Mouse (Mus musculus): ENCODE measurements at regions not wholly inside any gene's neighbourhood (a gene's known extent, or its start where the extent isn't known, plus 50 kb on each side); places are given as distances from the start of the nearest gene placed in this dataset.

DNA sequence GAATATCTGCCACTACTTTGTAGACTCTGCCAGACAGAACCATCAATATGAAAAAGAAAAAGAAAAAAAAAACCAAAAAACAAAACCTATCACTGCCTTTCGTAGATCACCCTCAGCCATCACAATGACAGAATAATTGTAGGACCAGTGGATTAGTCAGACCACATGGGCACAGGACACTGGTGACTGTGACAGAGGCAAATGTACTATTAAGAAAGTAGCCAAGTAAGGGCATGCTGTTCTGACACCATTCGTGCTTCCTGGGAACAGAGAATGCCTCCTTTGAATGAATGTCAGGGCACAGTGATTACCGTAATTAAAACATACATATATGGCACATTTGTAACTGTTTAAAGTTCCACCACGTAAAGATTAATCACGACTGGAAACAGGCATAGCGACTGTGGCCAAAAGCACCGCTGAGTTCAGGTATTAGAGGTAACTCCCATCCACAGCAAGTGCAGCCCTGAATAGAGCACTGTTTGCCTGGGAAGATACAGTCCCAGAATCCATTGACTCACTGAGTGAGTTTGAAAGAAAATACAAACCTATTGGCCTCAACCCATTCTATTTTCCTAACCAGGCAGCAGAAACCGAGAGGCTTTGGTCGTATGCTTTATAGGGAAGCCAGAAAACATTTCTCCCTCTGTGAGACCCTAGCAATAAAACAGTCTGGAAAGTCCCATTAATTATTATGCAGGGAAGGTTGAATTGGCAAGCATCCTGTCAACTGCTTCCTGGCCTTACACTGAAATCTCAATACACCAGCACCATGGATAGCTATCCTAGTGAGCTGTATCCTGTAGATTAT, 312.2 kb upstream of the Itga1 start:
- 62% methylated on average over 9 of the region's 9 CpGs for WGBS
- H3K9me3 ChIP-seq, result no peaks in the 10 kb centered on the region
- no peaks in the 10 kb centered on the region for H3K36me3 ChIP-seq
- no peak overlapping the region for H3K4me3 ChIP-seq (replicated peaks)
- no peak overlapping the region for H3K4me2 ChIP-seq (replicated peaks)
- no peaks in the 10 kb centered on the region; the same call in 1 of the 2 replicates for H3K4me1 ChIP-seq (replicated peaks)
- ATAC-seq, result 0 out of 2 replicates have a peak, but pooled peaks have one; percentile 43
- no peak overlapping the region for H3K27ac ChIP-seq
- H3K27me3 ChIP-seq, result peaks cover 16% of the 10 kb centered on the region; the same call in 1 of the 2 replicates
- no peak overlapping the region for H3K9ac ChIP-seq (replicated peaks)

DNA sequence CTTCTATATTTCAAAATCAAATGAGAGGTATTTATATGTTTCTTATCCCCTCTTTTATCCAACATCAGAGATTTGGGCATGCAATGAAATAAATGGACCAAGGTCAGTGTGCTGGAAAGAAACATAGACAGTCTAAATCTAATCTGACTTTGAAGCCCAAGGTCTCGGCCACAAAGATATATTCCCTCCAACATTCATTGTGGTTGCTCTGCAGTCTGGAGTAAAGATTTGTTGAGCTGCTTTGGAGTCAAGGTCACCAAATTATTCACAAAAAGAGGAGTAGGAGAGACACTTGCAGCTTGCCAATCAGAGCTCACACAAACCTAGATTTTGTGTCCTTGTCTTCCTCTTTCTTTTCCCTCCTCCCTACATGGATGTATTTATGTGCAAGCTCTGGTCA, 304.2 kb upstream of the Itga1 start:
- no peak for ATAC-seq
- Histone ChIP-seq H3K9me3 (no peaks in the 10 kb centered on the region), H3K4me1 (replicated peaks) (peaks cover 1% of the 10 kb centered on the region; the same call in 1 of the 2 replicates), H3K4me3 (replicated peaks) (no peak overlapping the region), H3K36me3 (no peaks in the 10 kb centered on the region), H3K27ac (no peak overlapping the region), H3K27me3 (no peaks in the 10 kb centered on the region), H3K9ac (replicated peaks) (no peak overlapping the region), H3K4me2 (replicated peaks) (no peak overlapping the region)
- 79% methylated on average over 1 of the region's 1 CpGs for WGBS

DNA sequence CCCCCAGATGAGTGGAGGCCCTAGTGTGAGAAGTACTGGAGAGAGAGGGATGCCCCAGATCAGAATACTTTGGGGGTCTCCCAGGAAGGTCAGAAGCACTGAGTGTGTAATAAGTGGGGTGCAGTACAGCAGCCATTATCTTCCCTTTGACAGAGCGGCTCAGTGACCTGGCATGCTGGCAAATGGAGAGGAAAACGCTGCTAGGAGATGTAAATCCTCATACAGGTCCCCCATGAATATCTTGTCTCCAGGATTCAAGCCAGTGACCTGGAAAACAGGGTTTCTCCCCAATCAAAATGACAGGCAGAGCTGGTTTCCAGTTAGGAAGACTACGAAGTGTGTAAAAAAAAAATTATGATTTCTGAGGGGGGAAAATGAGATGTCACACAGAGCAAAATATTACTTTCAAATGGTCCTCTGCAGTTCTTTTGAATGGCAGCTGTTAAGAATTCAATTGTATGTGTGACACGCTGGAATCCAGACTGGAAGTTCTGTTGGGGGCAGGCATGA, 299.0 kb upstream of the Itga1 start:
- no peak overlapping the region for H3K9ac ChIP-seq (replicated peaks)
- no peaks in the 10 kb centered on the region for H3K9me3 ChIP-seq
- H3K36me3 ChIP-seq, result no peaks in the 10 kb centered on the region
- no peak overlapping the region for H3K4me3 ChIP-seq (replicated peaks)
- 0 out of 2 replicates have a peak overlapping the region, but pooled peaks have one; percentile 1 for H3K27ac ChIP-seq
- H3K4me2 ChIP-seq (replicated peaks), result no peak overlapping the region
- no peaks in the 10 kb centered on the region for H3K27me3 ChIP-seq
- 38% methylated on average over 4 of the region's 4 CpGs for WGBS
- peak; percentile 62; the same call in 1 of the 2 replicates for ATAC-seq
- H3K4me1 ChIP-seq (replicated peaks), result peaks cover 6% of the 10 kb centered on the region; the same call in 1 of the 2 replicates

DNA sequence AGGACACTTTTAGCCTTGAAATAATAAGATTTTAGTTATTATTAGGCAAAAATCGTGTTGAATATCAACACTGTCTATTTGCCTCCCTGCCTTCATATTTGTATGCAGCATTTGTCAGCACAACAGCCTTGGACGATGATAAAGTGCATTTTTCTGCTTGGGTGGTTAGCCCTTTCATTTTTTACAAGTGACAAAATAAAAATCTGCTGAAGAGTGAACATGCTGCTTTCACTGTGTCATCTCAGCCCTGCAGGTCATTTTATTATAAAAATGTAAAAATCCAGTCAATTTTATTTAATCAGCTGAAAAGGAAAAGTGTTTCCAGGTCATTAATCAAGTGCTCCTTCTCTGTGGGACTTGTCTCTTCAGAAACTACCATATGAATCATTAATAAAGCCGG, 277.9 kb upstream of the Itga1 start:
- ATAC-seq, result no peak
- WGBS, result 56% methylated on average over 3 of the region's 3 CpGs
- Histone ChIP-seq H3K27me3 (no peaks in the 10 kb centered on the region), H3K9ac (replicated peaks) (no peak overlapping the region), H3K4me3 (replicated peaks) (no peak overlapping the region), H3K9me3 (no peaks in the 10 kb centered on the region), H3K4me1 (replicated peaks) (no peaks in the 10 kb centered on the region), H3K36me3 (no peaks in the 10 kb centered on the region), H3K27ac (no peak overlapping the region), H3K4me2 (replicated peaks) (no peak overlapping the region)

DNA sequence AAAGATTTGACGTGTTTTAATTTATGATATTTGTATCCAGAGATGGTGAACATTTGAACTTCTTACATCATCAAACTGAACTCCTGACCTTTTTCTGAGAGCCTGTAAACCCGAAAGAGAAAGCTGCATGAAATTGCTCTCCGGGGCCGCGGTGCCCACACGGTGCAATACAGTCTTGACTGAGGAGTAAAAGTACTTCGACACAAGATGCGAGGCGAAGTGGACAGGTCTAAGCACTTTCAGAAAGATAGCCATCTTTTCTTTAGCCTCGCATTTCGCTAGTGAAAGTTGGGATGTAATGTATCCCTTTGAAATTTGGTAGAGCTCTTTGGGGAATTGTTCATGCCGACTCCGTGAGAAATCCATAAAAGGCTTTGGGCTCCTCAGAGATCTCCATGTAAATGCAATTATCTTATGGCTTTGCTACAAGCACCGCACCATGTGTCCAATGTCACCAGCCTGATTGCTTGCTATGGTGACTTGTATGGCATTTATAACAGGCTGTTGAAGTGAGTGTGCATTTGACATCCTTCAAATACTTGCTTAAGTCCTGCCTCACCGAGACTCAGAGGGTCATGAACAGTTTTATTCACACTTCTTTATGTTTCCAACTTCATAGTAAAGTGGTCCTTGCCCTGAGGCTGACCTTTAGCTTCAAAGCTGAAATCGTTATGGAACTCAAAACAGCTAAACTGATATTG, 274.6 kb upstream of the Itga1 start:
- Histone ChIP-seq H3K27me3 (no peaks in the 10 kb centered on the region), H3K4me2 (replicated peaks) (no peak overlapping the region), H3K4me3 (replicated peaks) (no peak overlapping the region), H3K9ac (replicated peaks) (no peak overlapping the region), H3K4me1 (replicated peaks) (no peaks in the 10 kb centered on the region), H3K27ac (no peak overlapping the region), H3K9me3 (no peaks in the 10 kb centered on the region), H3K36me3 (no peaks in the 10 kb centered on the region)
- ATAC-seq, result no peak
- 72% methylated on average over 16 of the region's 16 CpGs for WGBS

DNA sequence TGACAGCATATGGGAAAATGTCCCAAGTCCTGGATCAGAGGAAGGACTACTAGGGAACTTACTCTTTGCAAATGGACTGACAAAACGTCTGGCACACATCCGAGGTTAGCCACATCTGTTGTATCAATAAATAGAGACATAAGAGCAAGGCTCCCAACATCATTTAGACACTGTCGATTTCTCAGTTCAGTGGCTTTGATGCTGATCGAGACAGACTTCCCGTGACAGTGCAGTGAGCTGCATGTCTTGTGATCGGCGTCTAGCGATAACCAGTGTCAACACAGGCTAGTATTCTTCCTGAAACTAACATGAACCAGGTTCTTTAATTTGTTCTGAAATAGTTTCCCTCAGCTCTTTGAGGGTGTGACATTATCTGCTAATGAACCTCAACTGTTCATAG, 259.7 kb upstream of the Itga1 start:
- Histone ChIP-seq H3K4me3 (replicated peaks) (no peak overlapping the region), H3K9ac (replicated peaks) (no peak overlapping the region), H3K27me3 (no peaks in the 10 kb centered on the region), H3K4me1 (replicated peaks) (no peaks in the 10 kb centered on the region), H3K27ac (no peak overlapping the region), H3K36me3 (no peaks in the 10 kb centered on the region), H3K9me3 (no peaks in the 10 kb centered on the region), H3K4me2 (replicated peaks) (no peak overlapping the region)
- 68% methylated on average over 8 of the region's 8 CpGs for WGBS
- ATAC-seq, result 0 out of 2 replicates have a peak, but pooled peaks have one; percentile 43

DNA sequence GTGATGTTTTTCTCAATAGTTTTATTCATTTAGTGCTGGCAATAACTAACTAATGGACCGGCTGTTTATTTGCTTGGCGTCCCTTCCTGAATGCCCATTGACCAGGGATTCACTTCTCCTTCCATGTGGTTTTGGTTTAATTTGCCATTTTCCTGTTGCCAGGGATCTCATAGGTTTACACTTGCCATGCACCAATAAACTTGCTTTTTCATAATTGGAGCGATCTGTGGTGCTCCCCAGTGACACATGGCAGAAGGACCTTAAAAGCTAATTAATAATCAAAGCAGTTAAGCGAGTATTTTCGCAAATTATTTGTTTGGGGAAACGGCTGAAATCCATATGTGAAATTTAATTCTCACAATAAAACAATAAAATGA, 245.2 kb upstream of the Itga1 start:
- H3K36me3 ChIP-seq, result no peaks in the 10 kb centered on the region
- 83% methylated on average over 6 of the region's 6 CpGs for WGBS
- H3K27me3 ChIP-seq, result no peaks in the 10 kb centered on the region
- no peak for ATAC-seq
- H3K4me1 ChIP-seq (replicated peaks), result no peaks in the 10 kb centered on the region
- H3K27ac ChIP-seq, result no peak overlapping the region
- H3K9ac ChIP-seq (replicated peaks), result no peak overlapping the region
- H3K9me3 ChIP-seq, result no peaks in the 10 kb centered on the region
- no peak overlapping the region for H3K4me3 ChIP-seq (replicated peaks)
- no peak overlapping the region; the same call in 1 of the 2 replicates for H3K4me2 ChIP-seq (replicated peaks)

DNA sequence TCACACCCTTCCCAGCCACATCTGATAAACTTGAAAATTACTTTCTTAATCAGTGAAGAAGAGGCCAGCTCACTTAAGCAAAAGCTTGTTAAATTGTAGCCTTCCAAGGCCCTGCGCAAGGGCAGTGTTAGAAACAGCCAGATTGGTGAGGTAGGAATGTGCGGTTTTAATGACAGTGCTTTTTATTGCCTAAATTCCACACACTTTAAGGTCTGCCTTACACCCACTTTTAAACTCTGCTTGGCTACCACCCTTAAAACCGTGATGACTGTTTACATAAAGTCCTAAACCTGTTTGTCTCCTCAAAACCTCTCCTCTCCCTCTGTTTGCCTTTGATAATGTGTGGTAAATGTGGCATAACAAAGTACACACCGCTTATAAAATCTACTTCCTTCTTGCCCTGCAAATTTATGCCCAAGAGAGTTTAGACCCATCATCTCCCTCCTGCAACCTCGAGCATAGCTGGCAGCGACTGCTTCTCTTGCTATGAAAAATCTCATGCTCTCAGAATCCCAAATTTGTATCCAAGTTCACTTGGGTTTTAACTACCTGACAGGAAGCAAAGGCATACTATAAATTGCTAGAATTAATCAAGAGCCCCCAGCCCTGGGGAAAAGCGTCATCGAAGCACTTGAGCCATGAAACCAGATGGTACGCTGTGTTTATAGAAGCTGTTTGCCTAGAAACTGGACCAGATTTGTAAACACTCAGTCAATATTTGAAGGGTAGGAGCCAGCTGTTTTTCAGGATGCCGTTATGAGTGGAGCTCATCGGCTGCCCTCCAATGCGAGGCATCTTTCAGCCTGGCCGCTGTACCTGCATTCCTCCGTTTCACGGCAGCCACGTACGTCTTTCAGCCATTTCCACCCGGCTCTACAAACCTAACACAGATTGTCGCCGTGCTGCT, 244.6 kb upstream of the Itga1 start:
- no peak for ATAC-seq
- Histone ChIP-seq H3K9me3 (no peaks in the 10 kb centered on the region), H3K9ac (replicated peaks) (no peak overlapping the region), H3K4me2 (replicated peaks) (no peak overlapping the region; the same call in 1 of the 2 replicates), H3K4me1 (replicated peaks) (no peaks in the 10 kb centered on the region), H3K4me3 (replicated peaks) (no peak overlapping the region), H3K36me3 (no peaks in the 10 kb centered on the region), H3K27me3 (no peaks in the 10 kb centered on the region), H3K27ac (no peak overlapping the region)
- 80% methylated on average over 20 of the region's 20 CpGs for WGBS

DNA sequence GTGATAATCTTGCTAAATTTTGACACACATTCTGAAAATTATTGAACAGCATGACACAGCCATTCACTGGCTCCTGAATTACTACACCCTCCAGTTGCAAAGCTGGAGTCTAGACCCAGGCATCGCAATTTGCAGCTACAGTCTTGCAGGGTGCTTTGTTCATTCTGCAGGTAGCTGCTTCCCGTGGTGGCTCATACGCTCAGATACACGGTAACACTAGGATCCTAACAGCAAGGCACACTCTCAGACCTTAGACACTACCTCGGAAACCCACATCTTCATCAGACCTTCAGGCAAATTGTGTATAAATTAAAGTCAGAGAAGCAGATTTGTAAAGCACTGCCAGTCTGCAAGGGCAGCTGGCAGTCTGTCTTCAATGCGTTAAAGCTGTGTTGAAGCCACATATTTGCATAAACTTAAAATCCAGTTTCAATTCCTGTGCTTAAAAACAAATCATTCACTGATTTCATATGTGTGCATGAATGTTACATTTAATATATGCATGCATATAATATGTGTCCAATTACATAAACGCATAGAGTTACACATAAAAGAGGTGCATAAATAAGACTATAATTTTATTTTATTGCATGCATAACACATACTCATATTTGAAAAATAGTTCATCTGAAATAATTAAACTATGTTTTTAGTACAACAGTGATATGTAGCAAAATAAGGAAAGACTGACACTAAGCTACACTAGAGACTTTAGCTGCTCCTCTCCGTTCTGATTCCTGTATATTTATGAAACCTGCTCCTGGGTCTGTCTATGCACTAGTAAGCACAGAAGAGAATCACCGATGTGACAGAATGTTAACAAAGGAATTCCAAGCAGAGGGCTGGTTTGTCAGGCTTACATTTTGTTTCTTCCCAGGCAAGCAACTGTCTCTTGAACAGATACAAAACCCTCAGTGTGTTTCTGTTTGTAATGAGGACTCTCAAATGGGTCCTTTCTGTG, 227.5 kb upstream of the Itga1 start:
- no peak overlapping the region for H3K9ac ChIP-seq (replicated peaks)
- H3K27me3 ChIP-seq, result no peaks in the 10 kb centered on the region
- peaks cover 17% of the 10 kb centered on the region for H3K4me1 ChIP-seq (replicated peaks)
- H3K9me3 ChIP-seq, result no peaks in the 10 kb centered on the region
- H3K27ac ChIP-seq, result no peak overlapping the region; the same call in 1 of the 2 replicates
- WGBS, result 44% methylated on average over 9 of the region's 9 CpGs
- H3K36me3 ChIP-seq, result no peaks in the 10 kb centered on the region
- no peak overlapping the region for H3K4me3 ChIP-seq (replicated peaks)
- H3K4me2 ChIP-seq (replicated peaks), result peak overlapping the region; percentile 22
- ATAC-seq, result 0 out of 2 replicates have a peak, but pooled peaks have one; percentile 40

DNA sequence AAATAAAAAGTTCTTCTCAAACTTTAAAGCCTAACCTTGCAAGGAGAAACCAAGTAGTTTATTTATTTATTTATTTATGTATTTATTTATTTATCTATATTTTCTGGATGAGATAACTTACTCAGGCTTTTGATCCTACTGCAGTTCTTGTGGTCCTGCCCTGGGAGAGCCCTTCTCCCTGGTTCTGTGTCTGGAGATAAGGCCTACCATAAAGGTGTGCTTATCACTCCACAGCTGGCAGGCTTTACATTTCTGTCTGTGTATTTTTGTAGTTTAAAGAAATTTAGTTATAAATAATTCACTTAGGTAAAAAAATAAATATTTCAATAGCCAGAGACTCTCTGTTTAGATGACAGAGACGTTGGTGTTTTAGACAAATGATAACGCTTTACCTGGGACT, 224.5 kb upstream of the Itga1 start:
- H3K27ac ChIP-seq, result no peak overlapping the region
- no peak overlapping the region for H3K4me3 ChIP-seq (replicated peaks)
- no peak for ATAC-seq
- WGBS, result 89% methylated on average over 2 of the region's 2 CpGs
- H3K9me3 ChIP-seq, result no peaks in the 10 kb centered on the region
- peaks cover 17% of the 10 kb centered on the region for H3K4me1 ChIP-seq (replicated peaks)
- H3K27me3 ChIP-seq, result no peaks in the 10 kb centered on the region
- no peak overlapping the region for H3K9ac ChIP-seq (replicated peaks)
- no peak overlapping the region for H3K4me2 ChIP-seq (replicated peaks)
- no peaks in the 10 kb centered on the region for H3K36me3 ChIP-seq

DNA sequence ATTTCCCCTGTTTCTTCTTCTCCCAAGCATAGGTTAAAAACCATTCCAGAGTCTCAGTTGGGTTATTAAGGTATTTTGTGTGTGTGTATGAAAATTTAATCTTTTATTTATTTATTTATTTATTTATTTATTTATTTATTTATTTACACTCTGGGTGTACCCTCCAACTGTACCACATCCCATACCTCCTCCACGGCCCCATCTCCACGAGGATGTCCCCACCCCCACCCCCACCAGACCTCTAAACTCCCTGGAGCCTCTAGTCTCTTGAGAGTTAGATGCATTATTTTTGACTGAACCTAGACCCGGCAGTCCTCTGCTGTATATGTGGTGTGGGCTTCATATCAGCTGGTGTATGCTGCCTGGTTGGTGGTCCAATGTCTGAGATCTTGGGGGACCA, 214.9 kb upstream of the Itga1 start:
- no peak for ATAC-seq
- 84% methylated on average over 3 of the region's 3 CpGs for WGBS

More for the DNA sequence above, 214.9 kb upstream of the Itga1 start:
- H3K27me3 ChIP-seq, result no peaks in the 10 kb centered on the region
- H3K4me1 ChIP-seq (replicated peaks), result no peaks in the 10 kb centered on the region
- H3K36me3 ChIP-seq, result no peaks in the 10 kb centered on the region
- H3K9me3 ChIP-seq, result no peaks in the 10 kb centered on the region
- no peak overlapping the region for H3K4me2 ChIP-seq (replicated peaks)
- no peak overlapping the region for H3K9ac ChIP-seq (replicated peaks)
- no peak overlapping the region for H3K4me3 ChIP-seq (replicated peaks)
- no peak overlapping the region for H3K27ac ChIP-seq
